Mouse (Mus musculus) CD4-positive, CD25-positive, alpha-beta regulatory T cell, adult 9 weeks (primary cell): ENCODE measurements around the gene Psmd2. TPM values are rescaled to one million over a fixed set of nuclear protein-coding genes. Genes with fewer than 3 reads are reported as not detected.

Source experiments
- polyA plus RNA-seq: library from polyadenylated mRNA; unstranded; fragments of 100-300 nt; shearing (Covaris generic); gene quantifications from one replicate; pipeline ENCODE4 v1.2.1, GENCODE M21; 2017

The Psmd2 gene
- 280 TPM for polyA plus RNA-seq

DNA sequence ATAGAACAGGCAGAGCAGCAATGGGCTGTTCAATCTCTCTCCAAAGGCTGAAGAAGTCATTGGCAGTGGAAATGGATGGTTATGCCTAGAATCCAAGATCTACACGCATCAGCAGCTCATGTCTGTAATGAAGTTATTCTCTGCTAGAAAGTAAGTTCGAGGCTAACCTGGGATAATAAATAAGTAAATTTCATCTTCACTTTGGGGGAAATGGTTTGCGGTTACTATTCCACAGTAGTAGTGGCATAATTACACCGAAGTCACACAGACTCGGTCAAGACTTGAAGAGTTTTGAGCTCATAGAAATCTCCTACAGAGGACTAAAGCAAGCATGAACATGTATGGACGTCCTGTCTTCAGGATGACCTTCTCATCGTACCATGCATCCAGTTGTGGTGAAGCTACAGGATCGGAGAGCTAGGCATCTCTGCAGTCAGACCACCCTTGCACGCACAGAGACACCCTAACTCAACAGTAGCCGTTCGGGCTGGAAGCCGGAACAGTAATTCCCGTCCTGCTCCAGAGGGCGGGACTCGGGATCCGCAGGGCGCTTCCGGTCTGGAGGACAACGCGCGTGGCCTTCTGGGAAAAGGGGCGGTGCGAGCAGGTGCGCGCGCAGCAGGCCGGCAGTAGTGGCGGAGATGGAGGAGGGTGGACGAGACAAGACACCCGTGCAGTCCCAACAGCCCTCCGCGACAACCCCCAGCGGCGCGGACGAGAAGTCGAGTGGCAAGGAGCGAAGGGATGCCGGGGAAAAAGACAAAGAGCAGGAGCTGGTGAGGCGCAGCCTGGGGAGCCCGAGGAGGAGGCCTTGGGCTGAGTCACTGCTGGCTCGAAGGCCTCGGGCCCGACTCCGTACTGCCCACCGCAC, at the start of gene Psmd2:
TSS of gene Psmd2 (plus strand) at position 577 of the 871 bp plus-strand sequence.

GRCm38 (mm10) chr16:20611357-20612227, 39.9 kb upstream of the Psmd2 start, which contains the start of the genes Eef1akmt4, Gm49333 and Alg3:
Gene Eef1akmt4 (plus strand): TSS chr16:20611593.
Gene Gm49333 (plus strand): TSS chr16:20611610.
Gene Alg3 (minus strand): TSS chr16:20611735.

DNA sequence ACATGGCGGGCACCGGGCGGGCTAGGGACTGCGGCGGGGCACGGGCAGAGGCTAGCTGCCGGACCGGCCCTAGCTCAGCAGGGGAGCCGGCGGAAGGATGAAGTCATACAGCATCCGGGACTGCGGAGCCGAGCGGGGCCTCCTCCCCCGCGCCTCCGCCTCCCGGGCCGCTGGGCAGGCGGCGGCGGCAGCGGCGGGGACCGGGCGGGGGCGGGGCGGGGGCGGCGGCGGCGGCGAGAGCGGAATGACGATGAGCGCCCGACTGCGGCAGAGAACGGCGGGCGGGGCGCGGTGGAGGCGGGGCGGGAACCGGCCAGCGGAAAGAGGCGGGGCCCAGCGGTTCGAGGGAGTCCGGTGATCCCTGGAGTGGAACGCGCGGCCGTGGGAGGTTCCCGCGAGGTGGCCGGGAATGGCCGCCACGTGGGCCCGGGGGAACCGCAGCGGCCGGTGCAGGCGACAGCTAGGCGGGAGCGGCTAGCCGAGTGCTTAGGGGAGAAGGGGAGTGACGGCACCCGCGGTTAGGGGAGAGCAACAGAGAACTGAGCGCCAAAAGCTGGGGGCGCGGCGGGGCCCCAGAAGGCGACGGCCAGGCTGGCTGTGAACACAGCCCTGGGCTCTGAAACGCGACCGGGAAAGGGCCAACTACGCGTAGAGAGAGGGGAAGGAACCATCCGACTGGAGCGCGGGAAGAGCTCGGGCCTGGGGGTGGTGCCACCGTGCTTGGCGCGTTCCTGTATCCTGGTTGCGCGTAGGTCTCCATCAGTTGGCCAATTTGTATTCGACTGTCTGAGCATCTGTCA, 30.1 kb upstream of the Psmd2 start, which contains the start of gene Camk2n2:
TSS of gene Camk2n2 (minus strand) at position 97 of the 800 bp plus-strand sequence.

GRCm38 (mm10) chr16:20629731-20630634, 21.5 kb upstream of the Psmd2 start, which contains the start of gene Ece2:
Gene Ece2 (plus strand): TSS chr16:20629828.

DNA sequence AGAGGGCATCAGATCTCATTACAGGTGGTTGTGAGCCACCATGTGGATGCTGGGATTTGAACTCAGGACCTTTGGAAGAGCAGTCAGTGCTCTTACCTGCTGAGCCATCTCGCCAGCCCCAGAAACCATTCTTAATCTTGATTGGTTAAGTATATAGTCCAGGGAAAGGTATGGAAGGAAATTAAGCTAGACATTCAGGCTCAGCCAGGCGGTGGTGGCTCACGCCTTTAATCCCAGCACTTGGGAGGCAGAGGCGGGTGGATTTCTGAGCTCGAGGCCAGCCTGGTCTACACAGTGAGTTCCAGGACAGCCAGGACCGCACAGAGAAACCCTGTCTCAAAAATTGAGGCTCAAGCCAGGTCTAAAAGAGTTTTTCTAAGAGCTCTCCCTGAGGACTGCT, 16.6 kb downstream of the Psmd2 start, which contains the start of gene Eif4g1:
TSS of gene Eif4g1 (plus strand) at position 301 of the 400 bp plus-strand sequence.

GRCm38 (mm10) chr16:20693111-20693701, 41.8 kb downstream of the Psmd2 start, which contains the start of gene Fam131a:
Gene Fam131a (plus strand): TSS chr16:20693241.

Other genes starting within 250 kb of the Psmd2 start
- gene Abcc5, start 225.3 kb upstream of the Psmd2 start, polyA plus RNA-seq = 39.9 TPM
- 15.3 TPM for gene Eif2b5, start 152.8 kb upstream of the Psmd2 start, polyA plus RNA-seq
- 5.9 TPM for gene Dvl3, start 134.7 kb upstream of the Psmd2 start, polyA plus RNA-seq
- gene Ap2m1, start 116.2 kb upstream of the Psmd2 start, polyA plus RNA-seq = 486 TPM
- gene Abcf3, start 103.1 kb upstream of the Psmd2 start, polyA plus RNA-seq = 121 TPM
- gene Vwa5b2, start 62.2 kb upstream of the Psmd2 start, polyA plus RNA-seq = 0.29 TPM
- gene Eef1akmt4, start 40.1 kb upstream of the Psmd2 start, polyA plus RNA-seq = 27.3 TPM
- not detected for gene Gm49333, start 40.0 kb upstream of the Psmd2 start, polyA plus RNA-seq
- gene Alg3, start 39.9 kb upstream of the Psmd2 start, polyA plus RNA-seq = 49.3 TPM
- not detected for gene Camk2n2, start 30.4 kb upstream of the Psmd2 start, polyA plus RNA-seq
- not detected for gene Ece2, start 21.8 kb upstream of the Psmd2 start, polyA plus RNA-seq
- 141 TPM for gene Eif4g1, start 16.7 kb downstream of the Psmd2 start, polyA plus RNA-seq
- 2.4 TPM for gene Fam131a, start 41.6 kb downstream of the Psmd2 start, polyA plus RNA-seq
- gene Polr2h, start 66.0 kb downstream of the Psmd2 start, polyA plus RNA-seq = 86.1 TPM
- gene Clcn2, start 66.1 kb downstream of the Psmd2 start, polyA plus RNA-seq = 1.1 TPM
- gene Chrd, start 81.5 kb downstream of the Psmd2 start, polyA plus RNA-seq = not detected
- not detected for gene Thpo, start 82.9 kb downstream of the Psmd2 start, polyA plus RNA-seq